Mouse (Mus musculus): Measurements from ENCODE around the gene Slc44a5. TPM values are rescaled to one million over a fixed set of nuclear protein-coding genes. Genes with fewer than 3 reads are reported as not detected.

The Slc44a5 gene
- polyA plus RNA-seq, 1 experiment, result 0.11 TPM

GRCm38 (mm10) chr3:153948176-153948575 lies 25.1 kb upstream of the Slc44a5 start:
- WGBS, result 87% methylated on average over 2 of the region's 2 CpGs
- no peaks in the 10 kb centered on the region for H3K36me3 ChIP-seq (ENCODE audit: control insufficient read depth, insufficient read depth, low read length)

GRCm38 (mm10) chr3:153957916-153958315 lies 15.3 kb upstream of the Slc44a5 start:
- TF ChIP-seq POLR2A (IDR thresholded peaks at IDR 0.05; ENCODE audit: low read depth, low read length), result no peak
- TF ChIP-seq CTCF (IDR thresholded peaks at IDR 0.05; ENCODE audit: extremely low read depth, insufficient read depth, insufficient read length, insufficient replicate concordance), result no peak
- 37% methylated on average over 5 of the region's 5 CpGs for WGBS
- no peak overlapping the region for H3K27ac ChIP-seq (ENCODE audit: insufficient read depth, low read length)

More at GRCm38 (mm10) chr3:153948176-153948575, 25.1 kb upstream of the Slc44a5 start:
- Histone ChIP-seq H3K4me1 (ENCODE audit: control insufficient read depth, insufficient read depth, insufficient read length) (no peaks in the 10 kb centered on the region), H3K27ac (ENCODE audit: insufficient read depth, low read length) (no peak overlapping the region), H3K27me3 (ENCODE audit: control insufficient read depth, insufficient read depth, low read length) (no peaks in the 10 kb centered on the region), H3K4me3 (ENCODE audit: extremely low read depth, insufficient read depth, insufficient read length) (no peak overlapping the region)
- no peak for DNase-seq (ENCODE audit: low read depth in 1 of 2, low spot score in 2 of 2)
- TF ChIP-seq CTCF (IDR thresholded peaks at IDR 0.05; ENCODE audit: extremely low read depth, insufficient read depth, insufficient read length, insufficient replicate concordance), result no peak
- no peak for TF ChIP-seq POLR2A (IDR thresholded peaks at IDR 0.05; ENCODE audit: low read depth, low read length)

GRCm38 (mm10) chr3:153959035-153959730 lies 14.1 kb upstream of the Slc44a5 start:
- Histone ChIP-seq H3K27ac (ENCODE audit: insufficient read depth, low read length) (no peak overlapping the region), H3K4me1 (ENCODE audit: control insufficient read depth, insufficient read depth, insufficient read length) (no peaks in the 10 kb centered on the region), H3K36me3 (ENCODE audit: control insufficient read depth, insufficient read depth, low read length) (no peaks in the 10 kb centered on the region), H3K27me3 (ENCODE audit: control insufficient read depth, insufficient read depth, low read length) (no peaks in the 10 kb centered on the region), H3K4me3 (ENCODE audit: extremely low read depth, insufficient read depth, insufficient read length) (no peak overlapping the region)
- DNase-seq (ENCODE audit: low read depth in 1 of 2, low spot score in 2 of 2), result no peak
- TF ChIP-seq CTCF (IDR thresholded peaks at IDR 0.05; ENCODE audit: extremely low read depth, insufficient read depth, insufficient read length, insufficient replicate concordance) (peak; percentile 20; the same call in 1 of the 2 replicates), POLR2A (IDR thresholded peaks at IDR 0.05; ENCODE audit: low read depth, low read length) (no peak)
- WGBS, result 89% methylated on average over 1 of the region's 1 CpGs

More at GRCm38 (mm10) chr3:153957916-153958315, 15.3 kb upstream of the Slc44a5 start:
- Histone ChIP-seq H3K27me3 (ENCODE audit: control insufficient read depth, insufficient read depth, low read length) (no peaks in the 10 kb centered on the region), H3K36me3 (ENCODE audit: control insufficient read depth, insufficient read depth, low read length) (no peaks in the 10 kb centered on the region), H3K4me1 (ENCODE audit: control insufficient read depth, insufficient read depth, insufficient read length) (no peaks in the 10 kb centered on the region), H3K4me3 (ENCODE audit: extremely low read depth, insufficient read depth, insufficient read length) (no peak overlapping the region)
- DNase-seq (ENCODE audit: low read depth in 1 of 2, low spot score in 2 of 2), result no peak

GRCm38 (mm10) chr3:153959731-153960207 lies 13.5 kb upstream of the Slc44a5 start:
- no peaks in the 10 kb centered on the region for H3K36me3 ChIP-seq (ENCODE audit: control insufficient read depth, insufficient read depth, low read length)
- H3K27me3 ChIP-seq (ENCODE audit: control insufficient read depth, insufficient read depth, low read length), result no peaks in the 10 kb centered on the region
- 90% methylated on average over 9 of the region's 9 CpGs for WGBS
- no peak overlapping the region for H3K27ac ChIP-seq (ENCODE audit: insufficient read depth, low read length)
- no peaks in the 10 kb centered on the region for H3K4me1 ChIP-seq (ENCODE audit: control insufficient read depth, insufficient read depth, insufficient read length)
- TF ChIP-seq CTCF (IDR thresholded peaks at IDR 0.05; ENCODE audit: extremely low read depth, insufficient read depth, insufficient read length, insufficient replicate concordance) (no peak), POLR2A (IDR thresholded peaks at IDR 0.05; ENCODE audit: low read depth, low read length) (no peak)
- H3K4me3 ChIP-seq (ENCODE audit: extremely low read depth, insufficient read depth, insufficient read length), result no peak overlapping the region
- no peak for DNase-seq (ENCODE audit: low read depth in 1 of 2, low spot score in 2 of 2)

- no peak overlapping the region for H3K27ac ChIP-seq (ENCODE audit: insufficient read depth, low read length)
- TF ChIP-seq POLR2A (IDR thresholded peaks at IDR 0.05; ENCODE audit: low read depth, low read length) (no peak), CTCF (IDR thresholded peaks at IDR 0.05; ENCODE audit: extremely low read depth, insufficient read depth, insufficient read length, insufficient replicate concordance) (no peak)
- whole genome bisulfite sequencing, result 83% methylated on average over 2 of the region's 2 CpGs
- no peaks in the 10 kb centered on the region for H3K27me3 ChIP-seq (ENCODE audit: control insufficient read depth, insufficient read depth, low read length)
- DNase-seq (ENCODE audit: low read depth in 1 of 2, low spot score in 2 of 2), result no peak
- no peak overlapping the region for H3K4me3 ChIP-seq (ENCODE audit: extremely low read depth, insufficient read depth, insufficient read length)
- no peaks in the 10 kb centered on the region for H3K4me1 ChIP-seq (ENCODE audit: control insufficient read depth, insufficient read depth, insufficient read length)
- H3K36me3 ChIP-seq (ENCODE audit: control insufficient read depth, insufficient read depth, low read length), result no peaks in the 10 kb centered on the region
Observed at GRCm38 (mm10) chr3:153960884-153961283, 12.4 kb upstream of the Slc44a5 start.

- DNase-seq (ENCODE audit: low read depth in 1 of 2, low spot score in 2 of 2), result no peak
- WGBS, result 68% methylated on average over 6 of the region's 6 CpGs
- no peak for TF ChIP-seq POLR2A (IDR thresholded peaks at IDR 0.05; ENCODE audit: low read depth, low read length)
- TF ChIP-seq CTCF (IDR thresholded peaks at IDR 0.05; ENCODE audit: extremely low read depth, insufficient read depth, insufficient read length, insufficient replicate concordance), result peak; percentile 13; the same call in 1 of the 2 replicates
- no peaks in the 10 kb centered on the region for H3K36me3 ChIP-seq (ENCODE audit: control insufficient read depth, insufficient read depth, low read length)
- no peak overlapping the region for H3K4me3 ChIP-seq (ENCODE audit: extremely low read depth, insufficient read depth, insufficient read length)
- no peaks in the 10 kb centered on the region for H3K4me1 ChIP-seq (ENCODE audit: control insufficient read depth, insufficient read depth, insufficient read length)
- H3K27ac ChIP-seq (ENCODE audit: insufficient read depth, low read length), result no peak overlapping the region
- H3K27me3 ChIP-seq (ENCODE audit: control insufficient read depth, insufficient read depth, low read length), result no peaks in the 10 kb centered on the region
Observed at GRCm38 (mm10) chr3:153961632-153962389, 11.4 kb upstream of the Slc44a5 start.

Data from spleen, adult 2 months (tissue).